Mouse (Mus musculus) lung, postnatal 4 days (tissue): ENCODE measurements at regions not wholly inside any gene's neighbourhood (a gene's known extent, or its start where the extent isn't known, plus 50 kb on each side); places are given as distances from the start of the nearest gene placed in this dataset.

Experiments
- DNase-seq, 2 experiments: peaks; one replicate each; pipeline ENCODE4 v3.0.0; 2021

- DNase-seq = no peak
Measured at GRCm38 (mm10) chr9:98091105-98091504, 58.1 kb upstream of the Clstn2 start.

- no peak for DNase-seq
Measured at GRCm38 (mm10) chr9:98095064-98095790, 62.2 kb upstream of the Clstn2 start.

DNA sequence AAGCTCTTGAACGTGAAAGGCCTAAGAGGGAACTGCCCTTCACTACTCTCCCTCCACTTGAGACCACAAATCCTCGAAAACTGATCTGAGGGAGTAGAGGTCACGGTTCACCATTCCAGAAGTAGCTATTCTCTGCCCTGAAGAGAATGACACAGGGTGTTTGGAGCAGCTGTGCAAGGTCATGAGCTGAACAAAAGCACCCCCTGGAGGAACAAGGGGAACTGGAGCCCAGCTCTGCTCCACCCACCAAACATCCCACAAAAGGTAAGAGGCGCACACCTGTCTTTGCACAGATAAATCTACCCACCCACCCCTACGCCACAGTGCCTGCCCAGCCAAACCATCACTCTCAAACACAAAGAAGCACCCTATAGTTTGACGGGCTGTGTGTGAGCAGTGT is 90.4 kb upstream of the Clstn2 start:
- DNase-seq = no peak

DNA sequence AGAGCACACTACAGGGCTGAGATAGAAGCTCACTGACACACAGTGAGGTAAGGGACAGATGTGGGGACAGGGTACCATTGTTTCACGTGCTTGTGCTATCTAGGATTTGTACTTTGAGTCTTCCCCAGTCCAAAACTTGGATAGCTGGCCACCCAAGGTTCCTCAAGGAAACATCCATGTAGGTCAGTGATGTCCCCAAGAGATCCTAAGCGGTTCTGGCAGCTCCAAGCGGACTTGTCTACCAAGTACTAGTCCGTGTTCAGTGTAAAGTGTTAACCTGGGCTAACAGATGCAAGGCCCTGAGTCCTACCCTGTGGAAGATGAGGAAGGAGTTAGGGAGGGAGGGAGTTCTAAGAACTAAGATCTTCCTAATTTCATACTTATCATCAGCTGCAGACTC is 96.6 kb upstream of the Clstn2 start:
- DNase-seq = no peak

DNA sequence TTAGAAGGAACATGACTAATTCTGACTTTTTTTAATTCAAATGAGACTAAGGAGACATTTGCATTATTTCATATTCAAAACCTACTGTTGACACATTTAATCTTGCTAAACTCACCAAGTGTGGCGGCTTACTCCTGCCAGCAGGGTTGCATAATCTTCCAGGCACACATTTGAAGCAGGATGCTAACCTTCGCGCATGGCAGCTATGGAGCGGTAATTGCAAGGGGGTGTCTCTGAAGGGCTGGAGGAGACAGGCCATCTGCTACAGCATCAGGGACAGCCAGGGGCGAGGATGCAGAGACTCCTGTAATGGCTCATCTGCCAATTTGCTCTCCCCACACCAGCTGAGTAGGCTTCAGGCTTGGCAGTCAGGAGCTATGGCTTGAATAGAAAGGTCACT is 97.9 kb upstream of the Clstn2 start:
- DNase-seq = no peak

DNA sequence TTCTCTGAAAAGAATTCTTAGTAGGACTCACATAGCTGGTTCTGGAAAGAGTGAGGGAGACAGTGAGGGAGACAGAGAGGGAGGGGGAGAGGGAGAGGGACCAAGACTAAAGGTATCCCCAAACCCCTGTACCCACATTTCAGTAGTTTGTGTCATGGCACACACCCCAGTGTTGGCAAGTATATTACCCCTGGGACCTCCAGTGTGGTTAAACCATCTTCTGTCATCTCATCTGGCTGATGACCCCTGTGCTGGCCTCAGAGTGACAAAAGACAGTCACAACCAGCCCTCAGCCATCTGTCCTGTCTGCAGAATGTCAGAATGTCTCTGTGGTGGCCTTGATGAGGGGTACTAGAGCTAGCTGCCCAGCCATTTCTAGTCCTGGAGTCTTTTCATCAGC is 107.6 kb upstream of the Clstn2 start:
- no peak for DNase-seq

DNA sequence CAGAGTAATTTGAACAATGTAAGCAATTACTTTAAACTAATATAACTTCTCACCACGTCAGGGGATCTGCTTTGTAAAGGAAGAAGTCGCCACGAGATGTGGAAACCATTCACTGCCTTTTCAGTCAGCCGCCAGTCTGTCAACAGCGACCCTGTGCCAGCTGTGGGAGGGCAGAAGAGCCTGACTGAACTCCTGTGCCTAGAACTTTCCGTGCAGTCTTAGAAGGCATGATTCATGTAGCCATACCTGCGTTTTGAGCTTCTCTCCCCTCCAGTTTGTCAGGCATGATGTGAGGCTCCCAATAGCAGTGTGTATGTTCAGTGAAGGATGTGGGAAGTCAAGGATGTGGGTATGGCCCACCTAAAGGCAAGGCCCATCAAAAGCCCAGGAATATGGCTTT is 109.1 kb upstream of the Clstn2 start:
- DNase-seq = no peak

DNA sequence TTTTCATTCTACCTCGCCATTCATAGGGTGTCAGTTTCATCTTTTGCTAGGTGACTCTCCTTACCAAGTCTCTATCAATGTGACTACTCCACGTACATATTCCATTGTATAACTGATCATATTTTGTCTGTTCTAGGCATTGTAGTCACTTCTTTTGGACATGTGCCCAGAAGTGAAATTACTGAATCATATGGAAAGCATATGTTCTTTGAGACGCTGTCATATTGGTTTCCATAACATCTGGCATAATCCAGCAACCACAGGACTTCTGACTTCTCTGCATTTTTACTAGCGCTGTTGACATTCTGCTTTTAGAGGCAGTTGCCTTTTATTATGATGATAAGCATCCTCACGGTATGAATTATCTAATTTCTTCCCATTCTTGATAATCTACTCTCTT is 113.9 kb upstream of the Clstn2 start:
- DNase-seq = no peak

GRCm38 (mm10) chr9:98158421-98158820 is 125.4 kb upstream of the Clstn2 start:
- no peak for DNase-seq

DNA sequence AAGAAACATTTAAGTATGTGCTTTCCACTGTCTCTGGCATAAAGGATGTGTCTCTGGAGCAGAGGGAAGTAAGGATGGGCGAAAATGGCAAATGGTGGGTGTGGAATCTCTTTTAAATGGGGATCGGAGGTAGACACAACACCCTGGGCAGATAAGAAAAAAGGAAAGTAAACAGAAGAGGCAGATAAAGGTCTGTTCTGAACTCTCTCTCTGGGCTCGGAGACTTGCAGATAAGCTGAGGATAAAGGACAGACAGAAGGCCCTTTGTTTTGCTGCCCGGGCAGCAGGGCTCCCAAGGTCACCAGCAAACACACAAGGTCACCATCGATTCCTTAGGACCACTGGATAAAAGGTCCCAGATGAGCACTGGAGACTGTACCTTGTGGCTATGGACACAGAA is 122.7 kb upstream of the Nmnat3 start:
- no peak for DNase-seq

DNA sequence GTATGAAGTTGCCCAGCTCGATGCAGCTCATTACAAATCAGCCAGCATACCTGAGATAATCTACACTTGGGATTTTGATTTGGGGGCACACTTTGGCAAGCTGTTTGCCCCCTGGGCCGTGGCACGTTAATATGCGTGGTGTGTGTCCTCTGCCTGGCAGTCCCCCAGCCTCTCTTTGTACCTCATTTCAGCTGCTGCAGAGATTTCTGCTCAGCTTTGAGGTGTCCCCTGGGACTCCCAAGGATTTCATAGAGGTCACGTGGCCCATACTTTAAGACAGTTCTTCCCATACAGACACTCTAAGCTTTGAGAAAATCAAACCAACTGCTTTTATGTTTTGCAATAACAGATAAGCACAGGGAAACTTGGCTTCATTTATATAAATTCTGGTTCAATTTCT is 113.2 kb upstream of the Nmnat3 start:
- no peak for DNase-seq

- DNase-seq = no peak
Measured at GRCm38 (mm10) chr9:98176701-98177380, 110.4 kb upstream of the Nmnat3 start.

GRCm38 (mm10) chr9:98180766-98181165 is 106.5 kb upstream of the Nmnat3 start:
- no peak for DNase-seq

DNA sequence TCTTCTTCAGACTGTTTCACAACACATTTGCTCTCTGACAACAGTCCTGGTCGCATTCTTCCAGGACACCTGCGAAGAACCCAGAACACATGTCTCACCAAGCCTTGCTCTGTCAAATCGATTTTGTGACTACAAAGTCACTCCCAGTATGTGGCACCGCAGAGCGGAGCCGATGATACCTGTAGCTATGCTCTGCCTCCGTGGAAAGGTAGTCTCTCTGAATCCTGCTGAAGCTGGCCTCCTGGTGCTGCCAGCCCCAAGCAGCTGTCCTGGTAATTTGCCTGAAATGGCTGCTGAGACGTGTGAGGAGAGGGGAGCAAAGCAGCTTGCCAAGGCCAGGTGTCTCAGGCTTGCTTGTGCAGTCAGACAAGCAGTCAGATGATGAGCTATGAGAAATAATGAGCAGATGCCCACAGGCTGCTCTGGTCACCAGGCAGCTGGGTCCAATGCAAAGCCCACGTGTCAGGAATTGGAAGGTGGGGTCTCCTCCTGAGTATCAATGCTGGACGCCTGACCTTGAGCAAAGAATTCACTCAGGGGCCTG is 100.4 kb upstream of the Nmnat3 start:
- no peak for DNase-seq

GRCm38 (mm10) chr9:98194356-98194755 is 92.9 kb upstream of the Nmnat3 start:
- DNase-seq = no peak

DNA sequence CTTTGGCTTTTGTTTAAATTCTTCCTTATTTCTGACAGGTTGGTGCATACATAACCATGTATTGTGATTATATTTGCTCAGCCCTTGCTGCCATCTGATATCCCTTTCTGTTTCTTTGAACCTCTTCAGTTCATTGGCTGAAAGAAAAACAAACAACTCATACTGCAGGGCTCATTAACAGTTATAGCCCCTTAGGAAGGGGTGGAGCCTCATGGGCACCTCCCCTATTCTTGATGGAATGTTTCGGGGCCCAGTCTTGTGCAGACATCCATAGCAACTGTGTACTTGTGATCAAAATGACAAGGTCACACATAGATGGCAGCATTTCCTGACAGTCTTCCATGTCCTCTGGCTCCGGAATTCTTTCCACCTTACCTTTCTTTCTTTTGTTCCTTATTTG is 68.4 kb upstream of the Nmnat3 start:
- no peak for DNase-seq

- DNase-seq = no peak
Measured at GRCm38 (mm10) chr9:98220367-98220766, 66.9 kb upstream of the Nmnat3 start.

GRCm38 (mm10) chr9:98221766-98222165 is 65.5 kb upstream of the Nmnat3 start:
- no peak for DNase-seq

GRCm38 (mm10) chr9:98228226-98228625 is 59.0 kb upstream of the Nmnat3 start:
- no peak for DNase-seq

DNA sequence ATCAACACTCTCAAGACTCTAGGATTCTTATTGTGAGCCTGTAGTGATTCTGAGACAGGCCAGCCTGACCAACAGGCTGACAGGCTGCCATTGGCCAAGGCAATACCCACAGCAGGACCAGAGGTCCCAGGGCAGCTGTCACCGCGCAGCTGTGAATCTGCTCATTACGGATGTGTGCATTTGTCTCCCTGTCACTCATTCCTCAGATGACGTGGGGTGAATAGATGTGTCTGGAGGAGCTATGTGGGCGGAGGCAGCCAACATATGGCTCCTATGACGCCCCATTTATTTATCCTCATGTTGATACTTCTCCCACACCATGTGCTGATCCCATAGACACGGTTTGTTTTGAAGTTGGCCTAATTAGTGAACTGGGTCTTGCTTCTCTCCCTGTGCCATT is 58.3 kb upstream of the Nmnat3 start:
- DNase-seq = no peak

- DNase-seq = peak in 1 of 2 experiments; percentile 5
Measured at GRCm38 (mm10) chr9:98234731-98235130, 52.5 kb upstream of the Nmnat3 start.
